In the genomic region with DNA sequence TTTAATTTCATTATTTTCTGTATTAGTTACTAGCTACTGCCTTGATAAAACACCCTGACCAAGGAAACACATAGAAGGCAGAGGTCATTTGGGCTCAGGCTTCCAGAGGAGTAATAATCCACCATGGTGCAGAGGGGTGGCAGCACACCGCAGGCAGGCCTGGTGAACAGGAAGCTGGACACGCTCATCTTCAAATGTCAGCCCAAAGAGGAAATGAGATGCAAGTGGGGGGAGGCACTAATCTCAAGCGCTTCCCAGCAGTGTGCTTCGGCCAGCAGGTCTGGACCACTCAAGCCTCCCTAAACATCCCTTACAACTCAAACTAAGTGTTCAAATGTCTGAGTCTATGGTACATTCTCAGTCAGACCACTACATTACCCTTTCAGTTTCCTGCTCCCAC, we compare ENCODE assay signal across 18 mouse cellular contexts.
A peak's percentile ranks its signal among the peaks of the same experiment; 100 is the strongest.
DNase-seq lines count a peak whose midpoint lies in the region; ATAC-seq lines count a peak whose summit lies in the region.
"Had no signal": no experiment of that assay in that cellular context is flagged by ENCODE, and none has a peak within 500 bp of the region (broad histone marks: within the 10 kb centered on the region; RNA-seq: fewer than 3 reads in every experiment).

No protein-coding gene starts in this region.

- peak; percentile 6 for DNase-seq in embryo, embryonic 10 days (ENCODE audit: low spot score)
- no peak for DNase-seq in embryo, embryonic 9.5 days (ENCODE audit: extremely low spot score)
- peak; percentile 71 for DNase-seq in A20 (ENCODE audit: low read depth, low spot score)
- no peak for DNase-seq in cerebellum, postnatal 14 days
- no peak for DNase-seq in thymus, postnatal 36 days
- DNase-seq: adrenal gland, adult 8-10 months; cerebellum, adult 11-12 months; cerebellum, postnatal 10 days; embryo, embryonic 11 days; gastrocnemius, postnatal 36 days; heart, postnatal 4 days; kidney, adult 2 months; liver, embryonic 13.5 days; lung, adult 2 months; lung, postnatal 14 days had no signal

- peak; percentile 81 for ATAC-seq in common myeloid progenitor, adult 5-6 weeks (replicated peaks; ENCODE audit: low read depth, poor library complexity, severe bottlenecking)
- ATAC-seq in monocyte, adult 5-6 weeks (replicated peaks; ENCODE audit: insufficient number of reproducible peaks, low FRiP score, low TSS enrichment, poor library complexity, severe bottlenecking), result 0 out of 2 replicates have a peak, but pooled peaks have one; percentile 35
- ATAC-seq: forebrain, embryonic 13.5 days had no signal

Comparison
In these comparisons a context has a peak if more than half of its experiments do, and no peak if none do; other contexts are left out.
1. DNase-seq: peak in embryo, embryonic 10 days (single experiment) and A20 (single experiment); none in embryo, embryonic 9.5 days (single experiment), cerebellum, postnatal 14 days (0 of 2) and thymus, postnatal 36 days (0 of 2).